Comparison of ENCODE assay signal across 25 mouse cellular contexts in genomic region chr3:38152408-38152807, GRCm38 (mm10).
DNase-seq lines count a peak whose midpoint lies in the region; ATAC-seq and TF ChIP-seq lines count a peak whose summit lies in the region.
"Had no signal": no experiment of that assay in that cellular context is flagged by ENCODE, and none has a peak within 500 bp of the region (broad histone marks: within the 10 kb centered on the region; RNA-seq: fewer than 3 reads in every experiment).

No protein-coding gene starts in this region.

- 49% methylated on average over 1 of the region's 1 CpGs for WGBS in embryonic facial prominence, embryonic 14.5 days
- 84% methylated on average over 1 of the region's 1 CpGs for WGBS in embryonic facial prominence, embryonic 10.5 days
- WGBS in limb, embryonic 14.5 days: 67% methylated on average over 1 of the region's 1 CpGs
- WGBS in limb, embryonic 10.5 days: 81% methylated on average over 1 of the region's 1 CpGs
- WGBS in limb, embryonic 15.5 days: 59% methylated on average over 1 of the region's 1 CpGs
- 31% methylated on average over 1 of the region's 1 CpGs for WGBS in stomach, embryonic 16.5 days
- 94% methylated on average over 1 of the region's 1 CpGs for WGBS in forebrain, embryonic 15.5 days

- ATAC-seq in embryonic facial prominence, embryonic 14.5 days (ENCODE audit: low read depth): peak; percentile 33; the same call in 1 of the 2 replicates
- ATAC-seq in limb, embryonic 14.5 days (ENCODE audit: low FRiP score, low read depth): no peak; the same call in 1 of the 2 replicates
- 0 out of 2 replicates have a peak, but pooled peaks have one; percentile 71 for ATAC-seq in limb, embryonic 15.5 days (ENCODE audit: insufficient number of reproducible peaks, low FRiP score, low TSS enrichment, low read depth)
- peak; percentile 89 for ATAC-seq in stomach, embryonic 16.5 days (ENCODE audit: insufficient read depth, low FRiP score)
- no peak for ATAC-seq in forebrain, embryonic 15.5 days (replicated peaks)
- ATAC-seq: activated CD4-positive, CD25-positive, alpha-beta regulatory T cell, adult 4 months; forebrain, embryonic 16.5 days had no signal

- DNase-seq in embryonic facial prominence, embryonic 14.5 days (ENCODE audit: low spot score): peak; percentile 64
- no peak for DNase-seq in embryonic facial prominence, embryonic 10.5 days (ENCODE audit: low spot score)
- peak; percentile 52 for DNase-seq in limb, embryonic 14.5 days (ENCODE audit: low spot score)
- no peak for DNase-seq in limb, embryonic 10.5 days (ENCODE audit: low spot score)
- no peak for DNase-seq in lung, postnatal 10 days
- DNase-seq: adrenal gland, adult 8-10 months; adrenal gland, postnatal 25 days; cerebellum, adult 11-12 months; cerebellum, adult 8-10 months; cerebellum, postnatal 10 days; cerebellum, postnatal 36 days; embryo, embryonic 11 days; gastrocnemius, adult 2 months; gastrocnemius, postnatal 14 days; heart, adult 11 months had no signal

- no peaks in the 10 kb centered on the region for H3K36me3 ChIP-seq in embryonic facial prominence, embryonic 14.5 days (ENCODE audit: control insufficient read depth, insufficient read depth, low read length)
- no peaks in the 10 kb centered on the region for H3K36me3 ChIP-seq in embryonic facial prominence, embryonic 10.5 days (replicated peaks)
- H3K36me3 ChIP-seq in limb, embryonic 14.5 days (ENCODE audit: control insufficient read depth, insufficient read depth, low read length): no peaks in the 10 kb centered on the region
- no peaks in the 10 kb centered on the region for H3K36me3 ChIP-seq in limb, embryonic 10.5 days
- H3K36me3 ChIP-seq in limb, embryonic 15.5 days: no peaks in the 10 kb centered on the region
- no peaks in the 10 kb centered on the region for H3K36me3 ChIP-seq in stomach, embryonic 16.5 days (ENCODE audit: control insufficient read depth, insufficient read depth, low read length)
- H3K36me3 ChIP-seq in forebrain, embryonic 15.5 days: no peaks in the 10 kb centered on the region
- H3K36me3 ChIP-seq: forebrain, embryonic 12.5 days; hindbrain, embryonic 12.5 days; hindbrain, embryonic 15.5 days had no signal

- no peaks in the 10 kb centered on the region for H3K4me1 ChIP-seq in embryonic facial prominence, embryonic 14.5 days (ENCODE audit: control insufficient read depth, insufficient read depth, low read length)
- no peaks in the 10 kb centered on the region for H3K4me1 ChIP-seq in embryonic facial prominence, embryonic 10.5 days
- peaks cover 6% of the 10 kb centered on the region; the same call in 1 of the 2 replicates for H3K4me1 ChIP-seq in limb, embryonic 14.5 days (ENCODE audit: control insufficient read depth, insufficient read depth, low read length)
- H3K4me1 ChIP-seq in limb, embryonic 10.5 days: no peaks in the 10 kb centered on the region
- no peaks in the 10 kb centered on the region for H3K4me1 ChIP-seq in limb, embryonic 15.5 days
- peaks cover 11% of the 10 kb centered on the region for H3K4me1 ChIP-seq in stomach, embryonic 16.5 days (ENCODE audit: control insufficient read depth, insufficient read depth, low read length)
- no peaks in the 10 kb centered on the region for H3K4me1 ChIP-seq in forebrain, embryonic 15.5 days
- H3K4me1 ChIP-seq: forebrain, embryonic 12.5 days; hindbrain, embryonic 12.5 days; hindbrain, embryonic 15.5 days had no signal

- no peak for TF ChIP-seq POLR2A in limb, embryonic 14.5 days (IDR thresholded peaks at IDR 0.05; ENCODE audit: borderline replicate concordance, extremely low read depth, insufficient read depth, insufficient read length)

- no peaks in the 10 kb centered on the region for H3K27me3 ChIP-seq in embryonic facial prominence, embryonic 14.5 days (replicated peaks; ENCODE audit: control insufficient read depth, insufficient read depth, low read length)
- H3K27me3 ChIP-seq in embryonic facial prominence, embryonic 10.5 days (replicated peaks; ENCODE audit: low read depth, poor library complexity, severe bottlenecking): no peaks in the 10 kb centered on the region
- no peaks in the 10 kb centered on the region for H3K27me3 ChIP-seq in limb, embryonic 14.5 days (ENCODE audit: control insufficient read depth, insufficient read depth, low read length)
- no peaks in the 10 kb centered on the region for H3K27me3 ChIP-seq in limb, embryonic 10.5 days (ENCODE audit: low read depth, poor library complexity, severe bottlenecking)
- H3K27me3 ChIP-seq in limb, embryonic 15.5 days: no peaks in the 10 kb centered on the region
- H3K27me3 ChIP-seq in stomach, embryonic 16.5 days (ENCODE audit: control insufficient read depth, insufficient read depth, low read length): no peaks in the 10 kb centered on the region
- no peaks in the 10 kb centered on the region for H3K27me3 ChIP-seq in forebrain, embryonic 15.5 days
- H3K27me3 ChIP-seq: forebrain, embryonic 12.5 days; hindbrain, embryonic 12.5 days; hindbrain, embryonic 15.5 days had no signal

- no peaks in the 10 kb centered on the region for H3K9me3 ChIP-seq in embryonic facial prominence, embryonic 14.5 days (ENCODE audit: control insufficient read depth, low read length)
- no peaks in the 10 kb centered on the region for H3K9me3 ChIP-seq in embryonic facial prominence, embryonic 10.5 days
- H3K9me3 ChIP-seq in limb, embryonic 14.5 days (ENCODE audit: control insufficient read depth, low read length): no peaks in the 10 kb centered on the region
- H3K9me3 ChIP-seq in limb, embryonic 10.5 days (replicated peaks): no peaks in the 10 kb centered on the region
- H3K9me3 ChIP-seq in limb, embryonic 15.5 days: no peaks in the 10 kb centered on the region
- H3K9me3 ChIP-seq in stomach, embryonic 16.5 days (replicated peaks; ENCODE audit: control insufficient read depth, low read length): no peaks in the 10 kb centered on the region
- H3K9me3 ChIP-seq in forebrain, embryonic 15.5 days: no peaks in the 10 kb centered on the region
- H3K9me3 ChIP-seq: forebrain, embryonic 12.5 days; hindbrain, embryonic 12.5 days; hindbrain, embryonic 15.5 days had no signal

- no peak overlapping the region for H3K4me2 ChIP-seq in embryonic facial prominence, embryonic 14.5 days (ENCODE audit: low read depth, low read length)
- no peak overlapping the region for H3K4me2 ChIP-seq in limb, embryonic 14.5 days (replicated peaks; ENCODE audit: low read depth, low read length, severe bottlenecking)
- H3K4me2 ChIP-seq in limb, embryonic 15.5 days: no peak overlapping the region
- H3K4me2 ChIP-seq in stomach, embryonic 16.5 days (ENCODE audit: low read depth, low read length): no peak overlapping the region
- H3K4me2 ChIP-seq in forebrain, embryonic 15.5 days (replicated peaks): no peak overlapping the region
- H3K4me2 ChIP-seq: forebrain, embryonic 12.5 days; heart, embryonic 11.5 days; hindbrain, embryonic 12.5 days; hindbrain, embryonic 15.5 days had no signal

- H3K4me3 ChIP-seq in embryonic facial prominence, embryonic 14.5 days (ENCODE audit: low read depth, low read length): no peak overlapping the region
- no peak overlapping the region for H3K4me3 ChIP-seq in embryonic facial prominence, embryonic 10.5 days
- H3K4me3 ChIP-seq in limb, embryonic 14.5 days (replicated peaks; ENCODE audit: low read length): no peak overlapping the region
- no peak overlapping the region for H3K4me3 ChIP-seq in limb, embryonic 10.5 days
- H3K4me3 ChIP-seq in limb, embryonic 15.5 days: no peak overlapping the region
- H3K4me3 ChIP-seq in stomach, embryonic 16.5 days (replicated peaks; ENCODE audit: low read length): no peak overlapping the region
- H3K4me3 ChIP-seq in forebrain, embryonic 15.5 days: no peak overlapping the region
- H3K4me3 ChIP-seq: erythroblast, embryonic 14.5 days; forebrain, embryonic 12.5 days; gastrocnemius, adult 2 months; hindbrain, embryonic 12.5 days; hindbrain, embryonic 15.5 days had no signal

- no peak overlapping the region for H3K9ac ChIP-seq in embryonic facial prominence, embryonic 14.5 days (ENCODE audit: low read depth, low read length)
- H3K9ac ChIP-seq in limb, embryonic 14.5 days (ENCODE audit: low read depth, low read length, severe bottlenecking): no peak overlapping the region
- H3K9ac ChIP-seq in limb, embryonic 15.5 days: no peak overlapping the region
- no peak overlapping the region for H3K9ac ChIP-seq in stomach, embryonic 16.5 days (ENCODE audit: low read length)
- H3K9ac ChIP-seq in forebrain, embryonic 15.5 days (replicated peaks): no peak overlapping the region
- H3K9ac ChIP-seq: forebrain, embryonic 12.5 days; hindbrain, embryonic 12.5 days; hindbrain, embryonic 15.5 days had no signal

- no peak overlapping the region for H3K27ac ChIP-seq in embryonic facial prominence, embryonic 14.5 days (replicated peaks; ENCODE audit: low read depth, low read length)
- H3K27ac ChIP-seq in embryonic facial prominence, embryonic 10.5 days (replicated peaks): no peak overlapping the region
- H3K27ac ChIP-seq in limb, embryonic 14.5 days (replicated peaks; ENCODE audit: low read depth, low read length): no peak overlapping the region
- no peak overlapping the region for H3K27ac ChIP-seq in limb, embryonic 10.5 days
- no peak overlapping the region for H3K27ac ChIP-seq in limb, embryonic 15.5 days
- H3K27ac ChIP-seq in stomach, embryonic 16.5 days (ENCODE audit: low read length): no peak overlapping the region
- no peak overlapping the region for H3K27ac ChIP-seq in forebrain, embryonic 15.5 days (replicated peaks)
- H3K27ac ChIP-seq: forebrain, embryonic 12.5 days; gastrocnemius, adult 2 months; hindbrain, embryonic 12.5 days; hindbrain, embryonic 15.5 days had no signal

Comparison
In these comparisons a context has a peak if more than half of its experiments do, and no peak if none do; other contexts are left out.
1. ATAC-seq: peak in embryonic facial prominence, embryonic 14.5 days (single experiment), limb, embryonic 15.5 days (single experiment) and stomach, embryonic 16.5 days (single experiment); none in limb, embryonic 14.5 days (single experiment) and forebrain, embryonic 15.5 days (single experiment).
2. DNase-seq: peak in embryonic facial prominence, embryonic 14.5 days (single experiment) and limb, embryonic 14.5 days (single experiment); none in embryonic facial prominence, embryonic 10.5 days (single experiment), limb, embryonic 10.5 days (single experiment) and lung, postnatal 10 days (single experiment).